Mouse (Mus musculus) frontal cortex, postnatal 14 days (tissue): ENCODE measurements around the gene Hoxa9.

Source experiments
- DNase-seq, 2 experiments: peaks; one replicate each; pipeline ENCODE4 v3.0.0; 2022; ENCODE audit warnings: low spot score in 2 of 2

Gene Hoxa9

GRCm38 (mm10) chr6:52230516-52231165 is at the start of gene Hoxa9:
Hoxa9 (minus strand) TSS chr6:52231089.
- DNase-seq, result no peak

GRCm38 (mm10) chr6:52276920-52277319 is 46.0 kb upstream of the Hoxa9 start:
- DNase-seq, result no peak

- no peak for DNase-seq
Measured at GRCm38 (mm10) chr6:52276382-52276781, 45.5 kb upstream of the Hoxa9 start.

GRCm38 (mm10) chr6:52275563-52276280 is 44.8 kb upstream of the Hoxa9 start:
- no peak for DNase-seq

- DNase-seq, result no peak
Measured at GRCm38 (mm10) chr6:52274576-52274975, 43.7 kb upstream of the Hoxa9 start.

- DNase-seq, result no peak
Measured at GRCm38 (mm10) chr6:52273656-52274280, 42.9 kb upstream of the Hoxa9 start.

GRCm38 (mm10) chr6:52272766-52273655 is 42.1 kb upstream of the Hoxa9 start:
- no peak for DNase-seq

- DNase-seq, result peak in 1 of 2 experiments; percentile 60
Measured at GRCm38 (mm10) chr6:52270494-52271480, 39.9 kb upstream of the Hoxa9 start.

- DNase-seq, result no peak
Measured at GRCm38 (mm10) chr6:52268756-52269155, 37.9 kb upstream of the Hoxa9 start.

GRCm38 (mm10) chr6:52268341-52268740 is 37.5 kb upstream of the Hoxa9 start:
- no peak for DNase-seq

GRCm38 (mm10) chr6:52267691-52268090 is 36.8 kb upstream of the Hoxa9 start:
- DNase-seq, result no peak

- no peak for DNase-seq
Measured at GRCm38 (mm10) chr6:52267221-52267620, 36.3 kb upstream of the Hoxa9 start.

- no peak for DNase-seq
Measured at GRCm38 (mm10) chr6:52266666-52266985, 35.7 kb upstream of the Hoxa9 start.

- no peak for DNase-seq
Measured at GRCm38 (mm10) chr6:52265913-52266665, 35.2 kb upstream of the Hoxa9 start.

GRCm38 (mm10) chr6:52265306-52265912 is 34.5 kb upstream of the Hoxa9 start:
- no peak for DNase-seq

- no peak for DNase-seq
Measured at GRCm38 (mm10) chr6:52264106-52264790, 33.4 kb upstream of the Hoxa9 start.

GRCm38 (mm10) chr6:52263321-52263585 is 32.4 kb upstream of the Hoxa9 start:
- DNase-seq, result no peak

- DNase-seq, result no peak
Measured at GRCm38 (mm10) chr6:52262463-52263320, 31.8 kb upstream of the Hoxa9 start.
